Mouse (Mus musculus) neutrophil, adult 5-6 weeks (primary cell): ENCODE measurements around the gene Tbc1d22b. TPM values are rescaled to one million over a fixed set of nuclear protein-coding genes. Genes with fewer than 3 reads are reported as not detected.

Experiments
- ATAC-seq: fragments of 151-379, 151-347 bp; 2 replicates; pipeline ENCODE4 v1.8.0; 2017; ENCODE audit warnings: mild to moderate bottlenecking, moderate TSS enrichment; ENCODE audit not compliant: insufficient number of reproducible peaks, poor library complexity, low FRiP score, severe bottlenecking; ENCODE audit errors: extremely low read depth
- total RNA-seq: library from RNA; stranded (forward); fragments of 200-1000 nt; gene quantifications from 2 replicates; pipeline ENCODE4 v1.2.3, GENCODE M21; 2017

Gene Tbc1d22b
- total RNA-seq, 1 experiment from 2014 or later = 9.9 TPM

DNA sequence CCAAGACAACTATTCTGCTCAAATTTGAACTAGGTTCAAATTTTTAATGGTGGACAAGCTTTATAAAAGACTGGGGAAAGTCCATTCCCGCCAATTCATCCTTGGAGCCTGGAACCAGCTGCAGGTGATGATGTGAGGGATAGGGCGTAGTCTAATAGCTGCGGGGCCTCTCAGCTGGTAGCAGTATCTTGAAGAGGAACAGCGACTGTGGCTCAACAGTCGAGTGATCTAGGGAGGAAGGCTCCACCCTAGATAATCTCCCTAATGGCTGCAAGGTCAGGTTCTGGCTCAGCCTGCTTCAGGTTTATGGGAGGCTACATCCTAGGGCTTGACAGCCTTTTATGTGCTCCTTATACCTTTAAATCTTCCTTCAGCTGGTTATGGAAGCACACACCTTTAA lies 80.0 kb downstream of the Tbc1d22b start:
- no peak for ATAC-seq

DNA sequence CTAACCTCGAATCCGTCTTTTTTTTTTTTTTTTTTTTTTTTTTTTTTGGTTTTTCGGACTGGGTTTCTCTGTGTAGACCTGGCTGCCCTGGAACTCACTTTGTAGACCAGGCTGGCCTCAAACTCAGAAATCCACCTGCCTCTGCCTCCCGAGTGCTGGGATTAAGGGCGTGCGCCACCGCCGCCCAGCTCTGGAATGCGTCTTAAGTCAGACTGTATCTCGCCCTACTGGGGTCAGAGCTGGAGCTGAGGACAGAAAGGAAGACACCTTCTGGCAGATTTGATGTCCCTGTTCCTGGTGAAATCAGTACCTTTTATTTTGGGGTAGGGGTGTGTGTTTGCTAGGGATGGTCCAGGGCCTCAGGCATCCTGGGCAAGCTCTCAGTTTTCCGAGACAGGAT lies 82.7 kb downstream of the Tbc1d22b start:
- ATAC-seq = no peak

DNA sequence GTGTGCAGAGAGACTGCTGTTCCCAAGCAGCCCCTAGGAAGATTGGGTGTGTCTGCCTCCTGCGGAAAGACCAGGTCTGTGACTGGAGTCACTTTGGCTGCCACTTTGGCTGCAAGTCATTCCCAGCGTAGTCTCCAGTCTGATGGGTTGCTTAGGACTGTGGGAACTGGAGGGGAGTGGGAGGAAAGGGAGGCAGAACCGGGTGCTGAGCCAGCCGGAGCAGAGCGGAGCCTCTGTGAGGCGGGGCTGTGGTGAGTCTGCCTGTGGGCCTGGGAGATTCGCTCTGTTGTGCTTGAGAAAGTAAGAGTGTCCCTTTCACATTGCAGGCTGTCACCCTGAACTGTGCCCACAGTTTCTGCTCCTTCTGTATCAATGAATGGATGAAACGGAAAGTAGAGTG lies 85.9 kb downstream of the Tbc1d22b start:
- no peak for ATAC-seq

DNA sequence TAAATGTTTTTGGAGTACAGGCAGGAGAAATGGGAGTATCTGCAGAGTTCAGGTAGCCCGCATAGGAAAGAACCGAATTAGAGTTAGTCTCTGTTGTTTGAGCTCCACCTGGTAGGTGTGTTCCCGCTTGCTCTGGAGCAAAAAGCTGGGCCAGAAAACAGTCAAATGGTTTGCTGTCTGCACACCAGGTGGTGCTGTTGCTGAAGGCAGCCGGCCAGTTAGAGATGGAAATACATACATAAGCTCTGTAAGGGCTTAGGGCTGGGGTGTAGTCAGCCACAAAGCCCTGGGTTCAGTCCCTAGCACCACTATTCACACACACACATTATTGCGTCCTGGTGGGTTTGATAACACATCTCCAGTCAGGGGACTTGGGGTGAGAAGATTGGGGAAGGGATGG lies 86.5 kb downstream of the Tbc1d22b start:
- no peak for ATAC-seq

DNA sequence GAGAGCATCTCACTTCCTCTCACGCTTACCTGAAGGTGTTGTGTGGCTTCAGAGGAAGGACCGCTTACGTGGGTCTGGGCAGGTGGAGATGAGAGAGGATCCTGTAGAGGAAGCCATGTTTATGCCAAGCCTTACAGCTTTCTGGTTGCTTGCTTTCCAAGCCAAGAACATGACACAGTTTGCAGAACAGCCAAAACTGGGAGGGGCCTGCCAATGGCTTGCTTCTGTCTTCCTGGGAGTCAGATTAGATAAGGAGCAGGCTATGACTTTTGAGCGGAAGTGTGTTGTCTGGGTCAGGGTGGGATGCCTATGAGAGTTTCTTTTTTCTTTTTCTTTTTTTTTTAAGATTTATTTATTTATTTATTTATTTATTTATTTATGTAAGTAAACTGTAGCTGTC lies 87.8 kb downstream of the Tbc1d22b start:
- no peak for ATAC-seq

DNA sequence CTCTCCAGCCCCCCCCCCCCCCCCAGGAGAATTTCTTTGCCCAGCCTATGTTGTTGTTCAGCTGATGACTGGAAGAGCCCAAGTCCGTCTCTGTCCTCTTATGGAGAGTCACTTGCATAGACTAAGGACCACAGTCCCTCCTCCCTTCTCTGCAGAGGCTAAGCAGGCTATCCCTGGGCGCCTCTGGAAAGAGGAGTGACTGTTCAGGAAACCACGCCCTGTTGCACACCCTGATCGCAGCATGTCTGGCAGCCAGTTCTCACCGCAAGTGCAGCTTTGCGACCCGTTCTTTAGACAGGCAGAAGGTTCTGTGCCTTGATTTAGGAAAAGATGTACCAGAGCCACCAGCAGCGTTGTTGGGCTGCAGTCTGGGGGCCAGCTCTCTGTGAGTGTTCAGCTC lies 88.3 kb downstream of the Tbc1d22b start:
- no peak for ATAC-seq

DNA sequence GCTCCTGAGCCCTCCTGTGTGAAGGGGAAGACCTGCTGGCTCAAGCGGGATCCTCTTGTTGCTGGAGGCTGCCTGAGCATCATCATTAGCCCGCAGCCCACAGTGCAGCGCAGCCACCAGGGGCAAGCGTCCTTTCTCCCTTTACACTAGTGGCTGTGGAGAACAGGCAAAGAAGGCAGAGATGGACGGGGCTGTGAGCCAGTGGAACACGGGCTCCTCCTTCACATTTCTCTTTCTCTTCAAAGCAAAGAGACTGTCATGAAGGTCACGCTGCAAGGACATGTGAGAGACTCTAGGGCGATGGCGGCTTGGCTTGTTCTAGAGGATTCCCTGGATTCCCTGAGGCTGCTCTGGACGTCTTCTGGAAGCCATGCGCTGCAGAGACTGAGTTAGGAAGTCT lies 91.4 kb downstream of the Tbc1d22b start:
- ATAC-seq = no peak

DNA sequence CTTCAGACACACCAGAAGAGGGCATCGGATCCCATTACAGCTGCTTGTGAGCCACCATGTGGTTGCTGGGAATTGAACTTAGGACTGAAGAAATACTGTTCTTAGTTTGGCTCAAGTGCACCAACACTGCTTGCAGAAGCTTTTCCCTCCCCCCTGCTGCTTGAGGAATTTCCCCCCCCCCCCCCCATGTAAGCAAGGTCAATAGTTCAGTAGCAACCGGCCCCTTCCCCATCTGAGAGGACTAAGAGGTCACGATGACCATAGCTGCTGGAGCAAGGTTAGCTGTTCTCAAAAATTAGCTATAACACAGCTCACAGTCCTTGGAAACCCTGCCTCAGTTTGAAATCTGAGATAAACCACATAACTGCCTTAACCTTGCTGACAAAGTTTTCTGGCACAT lies 92.6 kb downstream of the Tbc1d22b start:
- ATAC-seq = no peak

Other genes with a start within 250 kb of the Tbc1d22b start
- gene Pi16, start 232.1 kb upstream of the Tbc1d22b start, total RNA-seq = 151 and 159 TPM in 2 replicates
- 65.8 and 67.3 TPM in 2 replicates for gene Mtch1, start 201.9 kb upstream of the Tbc1d22b start, total RNA-seq
- 184 and 192 TPM in 2 replicates for gene Fgd2, start 188.9 kb upstream of the Tbc1d22b start, total RNA-seq
- gene Pim1, start 59.0 kb upstream of the Tbc1d22b start, total RNA-seq = 632 and 640 TPM in 2 replicates
- gene Gm17657, start 147 bp upstream of the Tbc1d22b start, total RNA-seq = not detected in 2 replicates
- not detected in 2 replicates for gene Tmem217, start 2.6 kb downstream of the Tbc1d22b start, total RNA-seq
- gene Rnf8, start 65.0 kb downstream of the Tbc1d22b start, total RNA-seq = 42.8 and 51.9 TPM in 2 replicates
- gene Gm28043, start 65.1 kb downstream of the Tbc1d22b start, total RNA-seq = 29.8 and 31.2 TPM in 2 replicates
- 499 and 528 TPM in 2 replicates for gene Cmtr1, start 110.8 kb downstream of the Tbc1d22b start, total RNA-seq
- 9.7 and 16.4 TPM in 2 replicates for gene Ccdc167, start 167.3 kb downstream of the Tbc1d22b start, total RNA-seq